Mouse (Mus musculus) kidney, adult 8-10 months (tissue): ENCODE data around the gene Sema3a.
"Not testable (repeated sequence)": the region's sequence is repeated elsewhere in the genome, so short reads cannot be mapped to it uniquely, and the experiment has no call there.

Source experiments
- DNase-seq, 2 experiments: peaks; one replicate each; pipeline ENCODE4 v3.0.0; 2022

Sema3a gene

DNA sequence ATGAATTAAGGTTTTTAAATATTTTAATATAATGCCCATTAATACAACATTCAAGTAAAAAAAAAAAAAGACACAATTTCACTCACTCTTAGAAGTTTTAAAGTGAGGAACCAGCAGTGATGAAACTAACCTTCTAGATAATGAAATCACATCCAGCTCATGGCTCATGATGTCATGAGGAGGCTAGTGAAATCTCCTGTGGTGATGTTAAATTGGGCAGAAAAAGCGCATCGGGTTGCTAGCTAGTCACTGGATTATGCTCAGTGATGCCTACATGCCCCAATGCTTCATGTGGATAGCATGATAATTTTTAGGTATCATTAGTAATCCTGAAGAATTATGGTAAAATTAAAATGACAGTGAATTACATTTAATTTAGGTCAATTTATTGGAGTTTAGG is 453.9 kb downstream of the Sema3a start:
- DNase-seq, result no peak

DNA sequence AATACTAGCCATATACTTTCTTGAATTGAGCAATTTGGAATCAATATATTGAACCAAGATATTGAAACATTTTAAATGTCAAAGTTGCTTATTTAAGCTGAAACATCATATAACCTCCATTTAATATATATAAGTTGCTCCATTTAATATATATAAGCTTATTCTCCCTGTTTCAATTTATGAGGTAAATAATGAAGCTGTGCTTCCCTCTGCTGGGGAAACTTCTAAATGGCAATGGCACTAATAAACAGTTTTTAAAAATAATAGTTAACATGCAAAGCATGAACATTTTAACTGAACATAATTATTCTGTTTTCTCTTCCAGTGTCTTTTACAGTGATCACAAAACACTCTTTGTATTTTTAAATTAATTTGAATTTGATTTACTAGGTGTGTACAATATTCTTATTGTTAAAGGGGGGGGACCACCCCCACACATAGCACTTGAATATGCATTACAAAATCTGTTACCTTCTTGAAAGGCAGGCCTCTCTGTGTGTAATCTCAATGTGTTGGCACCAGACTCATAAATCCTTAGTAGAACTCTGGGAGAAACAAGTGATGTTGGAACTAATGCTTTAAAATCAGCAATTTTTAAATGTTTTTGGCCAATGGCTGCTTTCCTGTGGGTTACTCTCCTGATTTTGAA is 460.5 kb downstream of the Sema3a start:
- DNase-seq, result no peak

DNA sequence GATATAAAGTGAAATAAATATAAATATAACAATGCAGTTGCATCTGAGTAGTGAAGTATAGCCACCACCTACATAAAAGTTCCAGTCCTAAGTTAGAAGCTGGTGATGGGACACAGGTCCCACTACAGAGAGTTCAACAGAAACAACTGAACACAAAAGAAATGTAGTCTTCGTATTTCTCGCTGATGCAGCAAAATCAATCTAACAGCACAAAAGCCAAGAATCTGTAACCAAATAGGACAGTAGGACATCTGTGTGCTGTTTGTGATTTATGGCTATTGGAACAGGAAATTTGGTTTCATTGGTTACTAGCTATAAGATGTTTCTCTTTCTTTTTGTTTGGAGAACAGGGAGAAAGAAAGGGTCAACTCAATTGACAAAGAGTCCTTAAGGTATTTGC is 469.2 kb downstream of the Sema3a start:
- no peak for DNase-seq

DNA sequence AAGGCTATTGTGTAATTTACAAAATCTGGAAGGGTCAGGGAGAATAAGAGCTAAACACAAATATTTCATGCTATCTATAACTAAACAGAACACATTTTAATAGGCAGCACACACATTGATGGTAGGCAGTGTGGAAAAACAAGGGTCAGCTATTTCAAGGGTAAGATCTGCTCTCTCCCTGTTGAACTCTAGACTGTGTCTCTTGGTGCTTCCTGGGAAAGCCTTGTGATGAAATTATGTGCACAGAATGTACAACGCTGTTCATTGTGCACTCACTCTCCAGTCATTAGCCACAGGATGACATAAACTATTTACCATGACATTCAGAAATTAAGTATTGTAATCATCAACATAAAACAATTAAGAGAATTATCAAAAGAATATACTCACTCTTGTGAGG is 486.4 kb downstream of the Sema3a start:
- DNase-seq, result no peak

DNA sequence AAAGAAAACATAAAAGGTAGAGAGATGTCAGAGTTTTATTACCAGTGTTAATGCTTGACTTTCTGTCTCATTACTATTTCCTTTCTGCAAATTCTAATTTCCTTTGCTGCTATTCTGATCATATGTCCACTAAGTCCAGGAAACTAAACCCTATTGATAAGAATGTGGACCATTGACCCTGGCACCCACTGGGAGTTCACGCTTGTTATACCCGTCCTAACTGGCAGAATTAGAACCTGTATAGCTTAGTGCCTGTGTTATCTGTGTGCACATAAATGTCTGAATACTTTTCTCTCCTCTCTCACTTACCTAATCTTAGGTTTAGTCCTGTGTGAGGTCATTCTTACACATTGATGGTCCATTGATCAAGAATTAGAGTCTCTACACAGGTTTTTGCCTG is 486.9 kb downstream of the Sema3a start:
- DNase-seq, result no peak

DNA sequence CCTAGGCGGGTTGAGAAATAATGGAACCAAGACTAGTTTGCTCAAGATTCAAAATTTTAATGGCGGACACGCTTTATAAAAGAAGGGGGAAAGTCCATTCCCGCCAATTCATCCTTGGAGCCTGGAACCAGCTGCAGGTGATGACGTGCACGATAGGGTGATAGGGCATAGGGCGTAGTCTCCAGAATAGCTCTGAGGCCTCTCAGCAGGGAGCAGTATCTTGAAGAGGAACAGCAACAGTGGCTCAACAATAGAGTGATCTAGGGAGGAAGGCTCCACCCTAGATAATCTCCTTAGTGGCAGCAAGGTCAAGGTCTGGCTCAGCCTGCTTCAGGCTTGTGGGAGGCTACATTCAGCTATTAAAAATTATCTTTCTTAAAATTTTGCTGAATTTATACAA is 489.4 kb downstream of the Sema3a start:
- DNase-seq, result not testable (repeated sequence)

DNA sequence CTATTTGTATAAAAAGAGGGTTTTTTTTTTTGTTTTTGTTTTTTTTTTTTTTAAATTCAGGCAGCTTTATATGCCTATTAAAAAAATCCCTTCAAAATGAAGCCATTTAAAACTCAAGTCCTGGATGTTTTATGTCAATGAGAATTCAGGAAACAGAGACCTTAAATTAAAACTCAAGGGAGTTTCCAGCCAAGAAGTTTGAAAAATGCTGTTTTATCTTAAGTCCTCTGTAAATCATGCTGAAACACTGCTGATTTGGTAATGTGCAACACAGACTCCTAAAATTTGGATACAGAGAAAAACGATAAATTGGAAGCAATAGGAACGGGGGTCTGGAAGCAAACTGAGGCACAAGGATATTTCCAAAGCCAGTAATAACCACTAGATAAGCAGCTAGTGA is 490.7 kb downstream of the Sema3a start:
- no peak for DNase-seq

DNA sequence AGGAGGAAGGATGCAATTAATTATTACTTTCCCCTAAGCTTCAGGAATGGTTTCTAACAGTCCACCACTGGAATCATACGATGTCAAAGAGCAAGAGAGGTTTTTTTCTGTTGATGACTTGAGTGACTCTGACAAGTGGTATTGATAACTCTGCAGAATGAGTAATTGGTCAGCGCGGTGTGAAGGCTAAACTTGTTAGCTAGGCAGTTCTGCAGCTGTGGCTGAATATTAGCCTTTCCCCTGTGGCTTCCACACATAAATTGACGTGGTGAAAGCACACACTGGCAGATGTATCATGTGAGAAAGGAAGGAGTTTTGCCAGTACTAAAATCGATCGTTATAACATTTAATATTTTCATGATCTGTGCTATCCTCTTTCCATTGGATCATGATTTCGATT is 497.4 kb downstream of the Sema3a start:
- no peak for DNase-seq

DNA sequence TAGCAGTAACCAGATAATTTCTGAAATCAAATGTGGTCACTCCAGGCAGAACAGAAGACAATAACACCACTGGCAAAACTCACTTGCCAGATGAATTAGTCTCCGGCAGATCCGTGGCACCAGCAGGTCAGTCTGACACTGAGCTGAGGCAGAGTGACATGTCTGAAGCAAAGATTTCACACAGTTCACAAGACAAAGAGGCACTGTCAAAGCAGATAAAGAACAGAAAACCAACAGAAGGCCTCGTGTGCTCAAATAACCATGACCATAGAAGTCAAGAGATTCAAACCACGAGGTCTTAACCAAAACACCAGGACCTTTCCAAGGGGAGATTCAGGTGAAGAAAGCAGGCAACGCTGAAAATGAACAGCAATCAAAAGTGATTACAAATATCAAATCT is 499.5 kb downstream of the Sema3a start:
- no peak for DNase-seq

DNA sequence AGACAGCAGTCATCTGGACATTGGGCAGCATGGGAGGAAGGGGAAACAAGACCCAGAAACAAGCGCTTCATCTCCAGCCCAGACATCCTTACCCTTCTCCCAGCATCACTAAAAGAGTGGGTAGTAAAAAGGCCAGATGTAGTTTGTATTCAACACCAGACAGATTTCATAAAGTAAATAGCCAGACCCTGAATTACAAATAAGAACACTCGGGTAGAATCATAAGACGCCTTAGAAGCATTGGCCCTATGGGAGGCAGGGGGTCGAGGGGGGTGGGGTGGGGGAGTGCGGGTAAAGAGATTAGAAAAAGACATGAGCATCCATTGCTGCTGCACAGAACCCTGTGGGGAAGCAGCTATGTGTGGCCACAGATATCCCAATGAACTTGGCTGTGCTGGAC is 500.9 kb downstream of the Sema3a start:
- DNase-seq, result no peak

DNA sequence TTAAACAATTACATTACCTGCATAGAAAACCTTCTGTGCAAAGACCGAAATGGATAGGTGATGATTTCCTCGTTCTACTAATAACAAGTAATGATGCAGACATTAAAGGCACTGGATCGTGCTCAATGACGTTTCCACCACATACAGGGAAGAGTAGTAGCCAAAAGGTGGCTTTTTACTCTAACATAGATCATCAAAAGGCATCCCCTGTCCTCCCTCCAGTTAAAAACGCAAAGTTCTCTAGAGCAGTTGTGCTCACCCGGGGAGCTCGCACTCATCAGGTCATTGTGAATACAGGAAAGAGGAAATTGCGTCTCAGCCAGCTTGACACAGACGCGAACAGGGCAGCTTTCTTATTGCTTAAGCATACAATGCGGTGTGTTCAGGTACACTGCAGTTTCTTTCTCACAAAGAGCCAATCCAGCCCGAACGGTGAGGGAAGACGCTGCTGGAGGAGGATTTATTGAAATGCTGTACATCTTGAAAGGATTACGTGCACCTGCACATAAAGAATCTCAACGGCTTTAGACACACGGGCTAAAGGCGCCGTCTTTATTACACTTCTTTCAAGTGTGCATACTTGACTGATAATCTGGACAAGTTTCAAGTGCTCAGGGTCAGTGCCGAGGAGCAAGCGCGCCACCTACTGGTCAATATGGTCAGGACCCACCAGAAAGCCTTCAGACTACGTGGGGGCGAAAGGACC is 503.5 kb downstream of the Sema3a start:
- DNase-seq, result peak; percentile 54 to 82

DNA sequence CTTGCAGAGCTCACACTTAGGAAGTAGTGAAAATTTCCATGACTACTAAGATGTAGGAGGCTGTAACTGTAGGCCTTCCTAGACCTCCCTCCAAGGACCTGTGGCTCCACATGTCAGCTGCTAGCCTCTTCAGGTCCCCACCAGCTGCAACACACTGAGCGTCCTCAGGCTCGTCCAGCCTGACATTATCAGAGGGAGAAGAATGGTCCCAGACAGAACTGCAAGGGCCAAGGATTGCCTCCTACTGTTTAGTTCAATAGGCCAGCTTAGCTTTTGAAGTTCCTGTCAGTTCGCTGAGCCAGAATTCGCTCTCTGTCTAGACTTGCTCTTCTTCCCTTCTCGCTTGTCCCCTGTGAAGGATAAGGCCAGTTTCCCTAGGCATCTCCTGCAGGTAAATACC is 504.7 kb downstream of the Sema3a start:
- DNase-seq, result no peak

DNA sequence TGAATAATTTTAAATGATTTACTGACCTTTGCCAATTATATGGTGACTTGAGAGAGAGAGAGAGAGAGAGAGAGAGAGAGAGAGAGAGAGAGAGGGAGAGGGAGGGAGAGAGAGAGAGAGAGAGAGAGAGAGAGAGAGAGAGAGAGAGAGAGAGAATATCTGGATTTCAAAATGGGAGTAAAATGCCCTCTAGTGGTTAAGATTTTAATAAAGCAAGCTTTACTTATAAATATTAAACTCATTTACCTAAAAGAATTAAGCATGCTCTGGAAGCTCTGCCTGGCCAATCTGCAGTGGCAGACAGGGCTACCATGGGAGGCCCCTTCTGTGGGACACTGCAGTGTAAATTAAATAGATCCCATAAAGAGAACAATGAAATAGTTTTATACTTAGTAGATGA is 505.5 kb downstream of the Sema3a start:
- DNase-seq, result no peak

DNA sequence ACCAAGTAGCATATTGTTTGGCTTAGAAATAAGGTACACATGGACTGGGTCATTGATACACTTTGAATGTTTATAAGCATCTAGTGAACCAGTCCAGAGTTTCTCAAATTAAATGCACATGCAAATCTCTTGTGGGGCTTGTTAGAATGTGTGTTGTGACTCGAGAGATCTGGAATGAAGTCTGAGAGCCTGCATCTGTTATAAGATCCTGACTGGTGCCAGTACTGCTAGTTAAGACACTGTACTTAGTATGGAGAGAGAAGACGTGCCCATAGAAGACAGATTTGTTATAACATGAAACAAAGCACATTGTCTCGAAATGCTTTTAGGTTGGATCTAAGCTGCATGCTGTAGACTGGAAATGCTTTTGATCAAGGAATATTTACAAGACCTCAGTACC is 511.0 kb downstream of the Sema3a start:
- no peak for DNase-seq
